Mouse (Mus musculus) embryonic facial prominence, embryonic 13.5 days (tissue): ENCODE results near the gene Dcaf1. TPM values are rescaled to one million over a fixed set of nuclear protein-coding genes. Genes with fewer than 3 reads are reported as not detected.

Experiments
- ATAC-seq: fragments of 200-750 bp; cut with Nextera tagmentation; 2 replicates; pipeline ENCODE4 v1.8.0; 2017; ENCODE audit warnings: low read depth; ENCODE audit not compliant: insufficient number of reproducible peaks, insufficient read depth, low FRiP score, low TSS enrichment
- H3K27ac ChIP-seq: fragments of 300-500 bp; sonication (generic); 2 replicates; pipeline ENCODE4 v1.5.1; 2015; ENCODE audit warnings: moderate library complexity, mild to moderate bottlenecking, inconsistent platforms
- H3K27me3 ChIP-seq: fragments of 300-500 bp; sonication (generic); 2 replicates; pipeline ENCODE4 v1.6.1; 2015; ENCODE audit warnings: mild to moderate bottlenecking, inconsistent platforms
- H3K36me3 ChIP-seq: fragments of 300-500 bp; sonication (generic); 2 replicates; pipeline ENCODE4 v1.6.1; 2015; ENCODE audit warnings: mild to moderate bottlenecking, inconsistent platforms
- H3K4me1 ChIP-seq: fragments of 300-500 bp; sonication (generic); 2 replicates; pipeline ENCODE4 v1.6.1; 2015; ENCODE audit warnings: inconsistent platforms
- H3K4me2 ChIP-seq: fragments of 300-500 bp; sonication (generic); 2 replicates; pipeline ENCODE4 v1.6.1; 2015; ENCODE audit warnings: moderate library complexity, mild to moderate bottlenecking, inconsistent platforms
- H3K4me3 ChIP-seq: fragments of 300-500 bp; sonication (generic); 2 replicates; pipeline ENCODE4 v1.5.1; 2015; ENCODE audit warnings: mild to moderate bottlenecking, inconsistent platforms
- H3K9ac ChIP-seq: fragments of 300-500 bp; sonication (generic); 2 replicates; pipeline ENCODE4 v1.6.1; 2015; ENCODE audit warnings: mild to moderate bottlenecking, inconsistent platforms
- H3K9me3 ChIP-seq: fragments of 300-500 bp; sonication (generic); 2 replicates; pipeline ENCODE4 v1.6.1; 2016; ENCODE audit warnings: inconsistent platforms
- WGBS: fragments of 180-500 bp; shearing (Covaris S2); methylation state at CpG from one replicate; pipeline ENCODE4 v1.1.7; 2015; ENCODE audit warnings: mixed read lengths; 5-methylcytosine and 5-hydroxymethylcytosine counted together
- polyA plus RNA-seq: library from polyadenylated mRNA; unstranded; fragments of >200 nt; fragmentation: Nextera tagmentation; extraction: Ambion mirVana; gene quantifications from 2 replicates; pipeline ENCODE4 v1.2.1, GENCODE M21; 2015

Gene Dcaf1
- polyA plus RNA-seq, 1 experiment from 2014 or later: 21.5 TPM

DNA sequence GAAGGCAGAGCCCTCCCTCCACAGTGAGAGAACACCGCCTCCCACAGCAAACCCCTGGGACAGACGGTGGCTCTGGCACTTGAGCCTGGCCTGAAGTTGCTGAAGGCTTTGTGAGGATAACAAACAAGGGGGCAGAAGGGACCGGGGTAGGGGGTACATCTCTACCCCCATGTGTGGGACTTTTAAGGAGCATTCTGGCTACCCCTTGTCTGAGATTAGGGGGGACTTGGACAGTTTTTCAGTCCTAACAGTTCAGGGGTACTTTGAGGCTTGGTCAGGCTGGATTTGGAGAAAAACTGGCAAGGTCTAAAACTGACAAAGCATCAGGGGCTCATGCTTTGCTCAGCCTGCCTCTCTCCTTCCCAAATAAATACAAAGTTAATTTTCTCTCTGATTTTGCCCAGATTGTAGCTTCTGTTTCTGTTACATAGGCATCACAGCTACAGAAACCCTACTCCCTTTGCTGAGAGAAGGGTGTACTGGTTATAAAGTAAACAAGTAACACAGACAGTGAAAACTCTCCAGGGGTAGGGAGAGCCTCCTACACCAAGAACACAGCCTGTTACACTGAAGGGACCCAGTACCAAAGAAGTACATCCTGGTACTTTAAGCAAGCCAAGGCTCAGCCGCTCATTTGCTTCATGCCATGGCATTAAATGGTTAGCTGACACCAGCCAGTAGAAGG is 59.5 kb downstream of the Dcaf1 start:
- ATAC-seq: no peak
- H3K9me3 ChIP-seq: no peaks in the 10 kb centered on the region
- peak overlapping the region; percentile 44 for H3K9ac ChIP-seq
- no peak overlapping the region for H3K4me2 ChIP-seq
- no peak overlapping the region for H3K4me3 ChIP-seq
- peak overlapping the region; percentile 69 for H3K27ac ChIP-seq
- H3K4me1 ChIP-seq: peaks cover 43% of the 10 kb centered on the region
- 60% methylated on average over 4 of the region's 4 CpGs for WGBS
- H3K27me3 ChIP-seq: no peaks in the 10 kb centered on the region
- H3K36me3 ChIP-seq: peaks cover 78% of the 10 kb centered on the region

DNA sequence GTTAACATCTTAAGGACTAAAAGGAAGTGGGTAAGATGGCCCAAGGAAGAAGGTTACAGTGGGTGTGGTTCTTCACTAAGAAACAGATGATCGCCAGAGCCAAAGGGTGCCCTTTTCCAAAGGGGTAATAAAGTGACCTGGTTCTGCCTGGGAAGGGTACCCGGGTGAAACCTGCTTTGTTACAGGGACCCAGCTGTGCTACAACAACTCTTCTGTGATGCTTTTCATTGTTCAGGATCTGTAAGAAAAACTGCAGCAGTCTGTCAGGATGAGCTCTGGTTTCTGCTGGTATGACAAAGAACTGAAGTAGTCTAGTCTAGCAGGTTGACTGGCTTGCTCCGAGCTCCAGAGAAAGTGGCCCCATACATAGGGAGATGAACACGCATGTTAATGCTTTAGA is 60.5 kb downstream of the Dcaf1 start:
- H3K27me3 ChIP-seq: no peaks in the 10 kb centered on the region
- no peak overlapping the region for H3K4me3 ChIP-seq
- 76% methylated on average over 4 of the region's 4 CpGs for WGBS
- no peak for ATAC-seq
- H3K9ac ChIP-seq: no peak overlapping the region
- H3K9me3 ChIP-seq: no peaks in the 10 kb centered on the region
- peaks cover 43% of the 10 kb centered on the region for H3K4me1 ChIP-seq
- H3K36me3 ChIP-seq: peaks cover 69% of the 10 kb centered on the region
- H3K27ac ChIP-seq: no peak overlapping the region
- no peak overlapping the region for H3K4me2 ChIP-seq

DNA sequence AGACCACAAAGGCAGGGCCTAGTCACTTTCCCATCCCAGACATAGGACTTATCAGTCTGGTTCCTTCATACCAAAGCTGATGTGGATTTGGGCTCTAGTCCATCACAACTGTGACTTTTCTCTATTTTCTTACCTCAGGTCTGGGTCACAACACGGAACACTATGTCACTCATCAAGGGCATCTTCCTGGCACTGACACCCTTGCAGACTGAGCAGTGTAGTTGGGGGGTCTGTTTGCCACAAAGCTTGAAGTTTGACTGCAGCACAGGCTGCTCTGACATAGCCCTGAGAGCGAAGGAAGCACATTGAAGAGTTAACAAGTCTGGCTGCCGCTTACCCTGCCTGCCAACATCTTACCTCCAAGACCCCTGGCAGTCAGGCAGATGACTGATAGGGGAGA is 61.4 kb downstream of the Dcaf1 start:
- WGBS: 75% methylated on average over 3 of the region's 3 CpGs
- H3K4me1 ChIP-seq: peaks cover 52% of the 10 kb centered on the region
- H3K36me3 ChIP-seq: peaks cover 62% of the 10 kb centered on the region
- no peak overlapping the region for H3K27ac ChIP-seq
- H3K4me3 ChIP-seq: peak overlapping the region; percentile 25
- ATAC-seq: no peak
- peak overlapping the region; percentile 98 for H3K4me2 ChIP-seq
- no peaks in the 10 kb centered on the region for H3K9me3 ChIP-seq
- peak overlapping the region; percentile 58; the same call in 1 of the 2 replicates for H3K9ac ChIP-seq
- H3K27me3 ChIP-seq: no peaks in the 10 kb centered on the region

DNA sequence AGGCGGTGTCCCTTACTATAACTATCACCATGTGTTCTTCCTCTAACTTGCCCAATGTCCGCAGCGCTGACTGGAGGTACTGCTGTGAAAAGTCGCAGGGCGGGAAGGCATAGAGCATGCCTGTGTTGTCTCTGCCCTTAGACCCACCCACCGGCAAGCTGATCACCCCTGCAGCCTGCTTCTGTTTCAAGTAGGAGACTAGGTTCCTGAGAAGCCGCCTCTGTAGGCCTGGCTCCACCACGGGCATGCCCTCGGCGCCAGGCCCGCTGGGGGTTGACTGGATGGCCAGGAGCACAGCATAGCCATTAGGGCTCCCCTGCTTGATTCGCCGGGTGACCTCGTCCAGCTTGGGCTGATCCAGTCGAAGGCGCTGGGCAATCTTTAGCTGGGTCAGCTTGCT is 62.6 kb downstream of the Dcaf1 start:
- ATAC-seq: no peak
- peaks cover 58% of the 10 kb centered on the region for H3K4me1 ChIP-seq
- peak overlapping the region; percentile 98 for H3K9ac ChIP-seq
- H3K36me3 ChIP-seq: peaks cover 64% of the 10 kb centered on the region
- peak overlapping the region; percentile 92 for H3K4me3 ChIP-seq
- H3K27ac ChIP-seq: no peak overlapping the region
- 28% methylated on average over 16 of the region's 16 CpGs for WGBS
- no peaks in the 10 kb centered on the region for H3K27me3 ChIP-seq
- H3K9me3 ChIP-seq: no peaks in the 10 kb centered on the region
- H3K4me2 ChIP-seq: peak overlapping the region; percentile 98

DNA sequence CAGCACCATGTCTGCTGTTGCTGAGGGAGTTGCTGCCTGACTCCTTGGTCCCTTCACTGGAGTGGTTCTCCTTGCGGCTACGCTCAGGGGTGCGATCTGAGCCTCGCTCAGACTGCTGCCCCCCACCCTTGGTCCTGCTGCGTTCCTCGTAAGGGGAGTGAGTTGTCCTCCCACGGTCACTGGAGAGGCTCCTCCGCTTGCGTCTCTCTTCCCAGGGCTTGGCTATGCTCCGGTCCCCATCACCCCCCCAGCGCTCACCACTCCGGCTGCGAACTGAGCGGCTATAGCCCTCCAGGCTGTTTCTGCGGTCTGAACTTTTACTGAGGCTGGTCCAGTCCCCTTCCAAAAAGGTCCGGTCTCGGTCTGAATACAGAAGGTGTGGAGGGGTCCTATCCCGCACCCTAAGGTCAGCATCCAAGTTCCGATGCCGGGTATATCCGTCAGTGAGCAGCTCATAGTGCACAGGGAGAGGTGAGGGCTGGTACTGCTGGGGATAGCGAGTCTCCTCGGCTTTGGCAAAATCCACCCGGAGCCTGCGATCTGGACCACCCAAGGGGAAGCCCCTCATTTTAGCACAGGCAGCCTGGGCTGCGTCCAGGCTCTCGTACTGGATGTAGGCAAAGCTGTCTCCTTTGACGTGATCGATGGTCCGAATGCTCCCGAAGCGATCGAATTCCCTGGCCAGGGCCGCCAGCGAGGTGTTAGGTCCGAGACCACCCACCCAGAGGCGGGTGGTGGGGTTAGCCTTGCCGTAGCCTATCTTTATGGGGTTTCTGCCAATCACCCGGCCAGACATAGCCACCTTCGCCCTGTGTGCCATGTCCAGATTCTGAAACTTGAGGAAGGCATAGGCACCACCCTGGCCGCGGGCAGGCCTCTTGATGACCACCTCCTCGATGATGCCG is 63.6 kb downstream of the Dcaf1 start:
- Histone ChIP-seq H3K4me2 (peak overlapping the region; percentile 98), H3K4me3 (peak overlapping the region; percentile 92), H3K9me3 (no peaks in the 10 kb centered on the region), H3K27ac (peak overlapping the region; percentile 89; the same call in 1 of the 2 replicates), H3K9ac (peak overlapping the region; percentile 98), H3K4me1 (peaks cover 67% of the 10 kb centered on the region), H3K27me3 (no peaks in the 10 kb centered on the region), H3K36me3 (peaks cover 67% of the 10 kb centered on the region)
- no peak for ATAC-seq
- 15% methylated on average over 44 of the region's 44 CpGs for WGBS

DNA sequence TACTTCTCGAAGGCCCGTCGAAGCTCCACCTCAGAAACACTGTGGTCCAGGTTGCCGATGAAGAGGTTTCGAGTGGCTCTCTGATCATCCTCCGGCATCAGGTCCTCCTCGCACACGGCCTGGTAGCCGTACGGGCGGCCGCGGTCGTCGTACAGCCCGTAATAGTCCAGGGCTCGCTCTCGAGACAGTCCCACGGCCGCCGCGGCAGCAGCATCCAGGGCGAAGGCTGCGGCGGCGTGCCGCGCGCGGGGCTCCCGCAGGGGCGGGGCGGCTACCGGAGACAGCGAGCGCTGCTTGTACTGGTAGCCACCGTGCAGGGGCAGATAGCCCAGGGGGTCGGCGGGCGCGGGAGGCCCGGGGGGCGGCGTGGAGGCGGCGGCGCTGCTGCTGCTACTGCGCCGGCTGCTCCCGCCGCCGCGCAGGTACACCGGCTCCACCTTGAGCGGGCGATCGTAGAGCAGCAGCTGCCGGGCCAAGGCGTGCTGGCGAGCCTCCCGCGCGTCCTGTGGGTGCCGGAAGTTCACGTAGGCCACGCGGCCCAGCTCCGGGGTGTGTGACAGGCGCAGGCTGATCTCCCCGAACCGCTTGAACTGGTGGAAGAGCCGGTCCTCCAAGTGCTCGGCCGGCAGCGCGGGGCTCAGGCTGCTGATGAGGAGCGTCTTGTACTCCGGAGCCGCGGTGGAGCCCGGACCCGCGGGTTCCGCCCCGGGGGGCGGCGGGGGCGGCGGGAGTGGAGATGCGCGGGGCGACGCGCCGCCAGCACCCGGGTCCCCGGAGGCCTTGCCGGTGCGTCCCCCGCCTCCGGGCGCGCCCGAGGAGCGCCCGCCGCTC is 64.4 kb downstream of the Dcaf1 start:
- H3K27ac ChIP-seq: peak overlapping the region; percentile 89
- no peak for ATAC-seq
- no peaks in the 10 kb centered on the region for H3K9me3 ChIP-seq
- H3K36me3 ChIP-seq: peaks cover 67% of the 10 kb centered on the region
- H3K27me3 ChIP-seq: no peaks in the 10 kb centered on the region
- peak overlapping the region; percentile 98 for H3K9ac ChIP-seq
- peak overlapping the region; percentile 98 for H3K4me2 ChIP-seq
- peak overlapping the region; percentile 92 for H3K4me3 ChIP-seq
- WGBS: under 1% methylated on average over 90 of the region's 107 CpGs
- peaks cover 76% of the 10 kb centered on the region for H3K4me1 ChIP-seq

DNA sequence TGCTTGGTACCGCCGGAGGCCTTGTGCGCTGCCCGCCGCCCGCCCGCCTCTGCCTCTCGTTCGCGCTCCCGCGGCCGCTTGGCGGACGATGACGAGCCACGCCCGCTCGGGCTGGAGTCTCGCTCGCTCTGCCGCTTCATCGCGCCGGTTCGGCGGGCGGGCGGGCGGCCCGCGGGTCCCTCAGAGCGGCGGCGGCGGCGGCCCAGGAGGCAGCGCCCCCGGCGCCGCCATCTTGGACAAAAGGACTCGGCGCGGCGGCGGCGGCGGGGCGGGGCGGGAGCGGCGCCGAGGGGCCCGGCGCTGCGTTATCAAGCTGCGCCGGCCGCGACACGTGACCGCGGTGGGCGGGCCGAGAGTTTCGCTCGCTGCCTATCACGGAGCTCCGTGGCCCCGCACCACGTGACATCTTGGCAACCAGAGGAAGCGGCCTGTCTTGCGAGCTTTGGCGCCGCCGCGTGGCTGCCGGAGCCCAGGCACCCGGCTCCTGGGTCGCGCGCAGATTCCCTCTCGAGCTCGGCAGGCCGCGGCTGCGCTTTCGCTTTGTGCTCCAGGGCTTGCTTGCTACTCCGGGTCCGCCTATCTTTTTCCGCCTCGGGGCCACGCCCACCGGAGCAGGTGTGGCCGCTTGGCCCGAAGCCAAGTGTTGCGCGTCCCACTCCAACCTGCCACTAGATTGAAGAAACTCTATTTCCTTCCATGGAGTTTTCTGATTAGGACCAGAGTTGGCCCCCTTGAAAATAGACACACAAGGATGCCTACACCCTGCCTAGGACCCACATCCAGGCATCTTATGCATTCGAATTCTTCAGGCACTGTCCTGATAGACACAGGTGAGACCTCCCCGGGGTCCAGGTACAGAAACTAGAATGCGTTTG is 65.4 kb downstream of the Dcaf1 start, which contains the start of gene Rbm15b:
TSS of gene Rbm15b (minus strand) at position 601 of the 875 bp plus-strand sequence.
- Histone ChIP-seq H3K9me3 (no peaks in the 10 kb centered on the region), H3K4me1 (peaks cover 70% of the 10 kb centered on the region), H3K27ac (peak within 1 kb of the TSS; percentile 89), H3K9ac (peak within 1 kb of the TSS; percentile 98), H3K4me3 (peak within 1 kb of the TSS; percentile 92), H3K27me3 (no peaks in the 10 kb centered on the region), H3K36me3 (peaks cover 58% of the 10 kb centered on the region), H3K4me2 (peak within 1 kb of the TSS; percentile 98)
- 2% methylated on average over 93 of the region's 101 CpGs for WGBS
- ATAC-seq: peak; percentile 81

DNA sequence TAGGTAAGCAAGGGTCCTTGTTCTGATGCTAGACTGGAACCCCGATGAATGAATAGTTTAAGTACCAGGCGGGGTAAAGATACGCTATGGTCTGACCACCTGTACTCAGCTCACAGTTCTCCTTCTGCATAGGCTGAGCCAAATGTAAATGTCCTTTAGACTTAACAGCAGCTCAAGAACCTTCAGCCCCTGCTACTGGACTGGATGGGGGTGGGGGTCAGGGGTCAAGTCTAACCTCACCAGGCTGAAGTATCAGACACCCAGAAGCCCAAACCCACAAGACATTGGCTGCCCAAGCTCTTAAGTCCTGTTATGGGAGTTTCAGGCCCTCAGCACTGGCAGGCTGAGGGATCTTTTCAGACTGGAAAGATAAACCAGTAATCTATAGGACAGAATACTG is 66.7 kb downstream of the Dcaf1 start:
- Histone ChIP-seq H3K9ac (peak overlapping the region; percentile 44; the same call in 1 of the 2 replicates), H3K36me3 (peaks cover 45% of the 10 kb centered on the region), H3K4me3 (no peak overlapping the region), H3K27me3 (no peaks in the 10 kb centered on the region), H3K9me3 (no peaks in the 10 kb centered on the region), H3K4me2 (no peak overlapping the region), H3K4me1 (peaks cover 60% of the 10 kb centered on the region), H3K27ac (no peak overlapping the region)
- WGBS: 94% methylated on average over 3 of the region's 3 CpGs
- ATAC-seq: no peak

DNA sequence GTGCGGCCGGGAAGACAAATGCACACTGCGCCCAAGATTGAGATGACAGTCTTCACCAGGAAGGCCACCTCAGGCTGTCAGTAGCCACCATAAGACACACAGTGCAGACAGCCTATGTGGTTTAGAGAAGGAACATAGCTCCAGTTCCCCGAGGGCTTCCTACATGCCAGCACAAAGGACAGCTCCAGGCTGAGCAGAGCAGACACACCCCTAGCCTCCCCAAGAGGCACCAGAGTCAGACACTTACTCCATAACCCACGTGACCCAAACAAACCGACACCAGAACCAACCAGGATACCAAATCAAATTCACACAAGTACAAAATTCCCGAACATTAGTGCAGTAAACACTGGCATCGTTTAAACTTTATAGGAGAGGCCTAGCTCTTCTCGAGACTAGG is 67.6 kb downstream of the Dcaf1 start:
- Histone ChIP-seq H3K4me3 (no peak overlapping the region), H3K36me3 (peaks cover 38% of the 10 kb centered on the region), H3K4me2 (no peak overlapping the region), H3K27ac (no peak overlapping the region), H3K9ac (0 out of 2 replicates have a peak overlapping the region, but pooled peaks have one; percentile 22), H3K27me3 (no peaks in the 10 kb centered on the region), H3K9me3 (no peaks in the 10 kb centered on the region), H3K4me1 (peaks cover 53% of the 10 kb centered on the region)
- ATAC-seq: no peak
- WGBS: 78% methylated on average over 9 of the region's 9 CpGs

DNA sequence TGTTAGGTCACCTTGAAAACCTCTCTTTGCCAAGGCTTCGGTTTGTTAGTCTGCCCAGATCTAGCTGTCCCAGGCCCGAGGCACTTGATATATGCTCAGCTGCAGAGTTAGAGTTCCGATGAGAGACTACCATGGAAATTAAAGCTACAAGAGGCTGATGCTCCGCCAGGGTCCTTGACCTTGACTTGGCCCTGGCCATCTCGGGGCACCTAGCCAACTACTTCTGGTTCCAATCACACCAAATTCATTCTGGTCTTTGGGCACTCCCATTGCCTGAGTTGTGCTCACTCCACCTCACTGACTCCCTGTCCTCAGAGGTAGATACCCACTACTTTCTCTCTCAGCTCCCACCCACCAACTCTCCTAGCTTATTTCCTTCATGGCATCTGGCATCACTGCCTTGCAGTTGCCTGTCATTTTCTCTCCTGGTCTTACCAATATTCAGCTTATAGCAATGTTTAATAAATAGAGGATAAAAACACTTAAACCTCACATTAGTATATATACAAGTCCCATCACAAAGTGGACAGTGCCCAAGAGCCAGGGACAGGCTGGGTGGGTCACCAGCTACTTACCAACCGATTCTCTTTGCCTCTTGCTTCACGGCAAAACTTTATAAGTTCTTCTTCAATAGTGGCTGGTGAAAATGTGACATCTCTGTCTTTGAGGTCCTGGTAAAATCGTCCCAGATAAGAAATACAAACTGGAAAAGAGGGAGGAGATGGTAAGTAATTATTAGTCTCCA is 69.0 kb downstream of the Dcaf1 start:
- 65% methylated on average over 8 of the region's 8 CpGs for WGBS
- Histone ChIP-seq H3K4me1 (peaks cover 40% of the 10 kb centered on the region), H3K27ac (no peak overlapping the region)

More for the DNA sequence above, 69.0 kb downstream of the Dcaf1 start:
- Histone ChIP-seq H3K4me3 (peak overlapping the region; percentile 86), H3K9me3 (no peaks in the 10 kb centered on the region), H3K36me3 (peaks cover 27% of the 10 kb centered on the region), H3K4me2 (peak overlapping the region; percentile 67), H3K27me3 (no peaks in the 10 kb centered on the region), H3K9ac (peak overlapping the region; percentile 94)
- ATAC-seq: no peak
